Mouse (Mus musculus): ENCODE measurements around the gene Ppp1r8. TPM values are rescaled to one million over a fixed set of nuclear protein-coding genes. Genes with fewer than 3 reads are reported as not detected.

Ppp1r8 gene
- 10 to 100 TPM; 37.8 to 43.7 (median 42.0) TPM for total RNA-seq (2022)

GRCm38 (mm10) chr4:132842970-132843704 lies at the start of gene Ppp1r8:
Ppp1r8 (minus strand) TSS chr4:132843169.
- peak; percentile 70 to 89 for DNase-seq (ENCODE audit: low spot score in 2 of 2)

GRCm38 (mm10) chr4:132884844-132885374 lies 41.9 kb upstream of the Ppp1r8 start:
- no peak for DNase-seq (ENCODE audit: low spot score in 2 of 2)

- DNase-seq (ENCODE audit: low spot score in 2 of 2) = peak; percentile 79 to 87
Measured at GRCm38 (mm10) chr4:132884064-132884843, 41.3 kb upstream of the Ppp1r8 start, which contains the start of gene Stx12. Stx12 (minus strand) TSS chr4:132884509.

- no peak for DNase-seq (ENCODE audit: low spot score in 2 of 2)
Measured at GRCm38 (mm10) chr4:132883561-132884063, 40.6 kb upstream of the Ppp1r8 start.

- DNase-seq (ENCODE audit: low spot score in 2 of 2) = no peak
Measured at GRCm38 (mm10) chr4:132874363-132875097, 31.6 kb upstream of the Ppp1r8 start.

- DNase-seq (ENCODE audit: low spot score in 2 of 2) = no peak
Measured at GRCm38 (mm10) chr4:132873481-132874362, 30.8 kb upstream of the Ppp1r8 start.

- no peak for DNase-seq (ENCODE audit: low spot score in 2 of 2)
Measured at GRCm38 (mm10) chr4:132871116-132871515, 28.1 kb upstream of the Ppp1r8 start.

- no peak for DNase-seq (ENCODE audit: low spot score in 2 of 2)
Measured at GRCm38 (mm10) chr4:132864856-132865255, 21.9 kb upstream of the Ppp1r8 start.

- no peak for DNase-seq (ENCODE audit: low spot score in 2 of 2)
Measured at GRCm38 (mm10) chr4:132863012-132863411, 20.0 kb upstream of the Ppp1r8 start.

- DNase-seq (ENCODE audit: low spot score in 2 of 2) = no peak
Measured at GRCm38 (mm10) chr4:132860880-132861279, 17.9 kb upstream of the Ppp1r8 start.

- DNase-seq (ENCODE audit: low spot score in 2 of 2) = no peak
Measured at GRCm38 (mm10) chr4:132843705-132844071, 719 bp upstream of the Ppp1r8 start.

GRCm38 (mm10) chr4:132842281-132842906 lies 575 bp downstream of the Ppp1r8 start:
- peak in 1 of 2 experiments; percentile 21 for DNase-seq (ENCODE audit: low spot score in 2 of 2)

- DNase-seq (ENCODE audit: low spot score in 2 of 2) = no peak
Measured at GRCm38 (mm10) chr4:132841493-132841892, 1.5 kb downstream of the Ppp1r8 start.

GRCm38 (mm10) chr4:132823614-132824366 lies 19.2 kb downstream of the Ppp1r8 start:
- DNase-seq (ENCODE audit: low spot score in 2 of 2) = peak; percentile 45 to 58

- DNase-seq (ENCODE audit: low spot score in 2 of 2) = no peak
Measured at GRCm38 (mm10) chr4:132818442-132818841, 24.5 kb downstream of the Ppp1r8 start.

GRCm38 (mm10) chr4:132816855-132817254 lies 26.1 kb downstream of the Ppp1r8 start:
- no peak for DNase-seq (ENCODE audit: low spot score in 2 of 2)

- no peak for DNase-seq (ENCODE audit: low spot score in 2 of 2)
Measured at GRCm38 (mm10) chr4:132816404-132816803, 26.6 kb downstream of the Ppp1r8 start.

- DNase-seq (ENCODE audit: low spot score in 2 of 2) = peak; percentile 18 to 81
Measured at GRCm38 (mm10) chr4:132809621-132810020, 33.3 kb downstream of the Ppp1r8 start.

Data from left cerebral cortex, adult 8-10 months (tissue).